Mouse (Mus musculus) heart, adult 2 months (tissue): Measurements from ENCODE around the gene 4931428F04Rik. TPM values are rescaled to one million over a fixed set of nuclear protein-coding genes. Genes with fewer than 3 reads are reported as not detected.
A peak's percentile ranks its signal among the peaks of the same experiment; 100 is the strongest.

Source experiments
- DNase-seq, 2 experiments: peaks; one replicate each; pipeline ENCODE4 v3.0.0; 2021
- H3K27ac ChIP-seq: fragments of 200-600 bp; 2 replicates; pipeline ENCODE4 v1.8.1; 2022
- H3K27me3 ChIP-seq: fragments of 200-500 bp; 2 replicates; pipeline ENCODE4 v1.6.1; 2012; ENCODE audit warnings: mild to moderate bottlenecking, low read length, inconsistent platforms, mixed read lengths; ENCODE audit not compliant: control insufficient read depth, insufficient read depth
- H3K36me3 ChIP-seq: fragments of 200-500 bp; 2 replicates; pipeline ENCODE4 v1.6.1; 2012; ENCODE audit warnings: low read length, inconsistent platforms; ENCODE audit not compliant: control insufficient read depth, insufficient read depth
- H3K4me1 ChIP-seq: fragments of 200-500 bp; 2 replicates; pipeline ENCODE4 v1.6.1; 2011; ENCODE audit warnings: low read length; ENCODE audit not compliant: control insufficient read depth, insufficient read depth
- H3K4me3 ChIP-seq: fragments of 200-600 bp; 2 replicates; pipeline ENCODE4 v1.8.1; 2022
- H3K79me2 ChIP-seq: fragments of 200-500 bp; replicated peaks from 2 replicates; pipeline ENCODE4 v1.6.1; 2012; ENCODE audit warnings: mild to moderate bottlenecking, inconsistent platforms, low read length, moderate library complexity, mixed read lengths; ENCODE audit not compliant: control insufficient read depth, insufficient read depth
- H3K9ac ChIP-seq: fragments of 200-500 bp; 2 replicates; pipeline ENCODE4 v1.6.1; 2012; ENCODE audit warnings: low read depth, mild to moderate bottlenecking, control low read depth, inconsistent platforms, low read length, mixed read lengths
- CTCF ChIP-seq: fragments of 200-600 bp; IDR thresholded peaks from 2 replicates; pipeline ENCODE4 v1.8.1; 2022; ENCODE audit warnings: antibody characterized with exemption, mild to moderate bottlenecking, moderate library complexity
- EP300 ChIP-seq: fragments of 200-500 bp; IDR thresholded peaks from 2 replicates; pipeline ENCODE4 v1.6.1; 2011; ENCODE audit warnings: low read depth, low read length, control low read depth; ENCODE audit not compliant: insufficient read depth
- POLR2A ChIP-seq: fragments of 200-500 bp; IDR thresholded peaks from 2 replicates; pipeline ENCODE4 v1.6.1; 2011; ENCODE audit warnings: mild to moderate bottlenecking, low read depth, low read length, control low read depth; ENCODE audit not compliant: insufficient read depth
- WGBS: fragments of 180-500 bp; shearing (Covaris S2); methylation state at CpG from one replicate; pipeline ENCODE4 v1.1.7; 2018; 5-methylcytosine and 5-hydroxymethylcytosine counted together
- intact Hi-C: fragments of 180-260 bp; cut with DNase I; formaldehyde crosslinking; loops from one replicate; pipeline ENCODE4 v1.15.1; 2025
- polyA plus RNA-seq: library from polyadenylated mRNA; depleted of rRNA; stranded (reverse); fragments of >200 nt; gene quantifications from 2 replicates; pipeline ENCODE4 v1.2.3, GENCODE M21; 2012
- total RNA-seq, 2 experiments: library from RNA; stranded (reverse); gene quantifications; 2 replicates each; pipeline ENCODE4 v1.2.3; 2021

4931428F04Rik gene
- total and polyA plus RNA-seq, 3 experiments = 1.1 to 2.1 (median 1.2) TPM

- TF ChIP-seq EP300 (no peak), POLR2A (no peak), CTCF (no peak)
- H3K9ac ChIP-seq = no peak overlapping the region
- no peaks in the 10 kb centered on the region for H3K4me1 ChIP-seq
- H3K4me3 ChIP-seq = no peak overlapping the region
- no peak for DNase-seq
- WGBS = 84% methylated on average over 3 of the region's 3 CpGs
- no peak overlapping the region for H3K27ac ChIP-seq
- no peaks in the 10 kb centered on the region for H3K36me3 ChIP-seq
- H3K27me3 ChIP-seq = no peaks in the 10 kb centered on the region
- H3K79me2 ChIP-seq = no peaks in the 10 kb centered on the region
- intact Hi-C loops = no loop called here
These were observed 9.1 kb downstream of the 4931428F04Rik start for GRCm38 (mm10) chr8:105280567-105280966.

- Histone ChIP-seq H3K27me3 (no peaks in the 10 kb centered on the region), H3K79me2 (no peaks in the 10 kb centered on the region), H3K4me3 (peak overlapping the region; percentile 16; the same call in 1 of the 2 replicates), H3K27ac (peak overlapping the region; percentile 52; the same call in 1 of the 2 replicates), H3K9ac (no peak overlapping the region), H3K36me3 (no peaks in the 10 kb centered on the region), H3K4me1 (peaks cover 2% of the 10 kb centered on the region; the same call in 1 of the 2 replicates)
- peak; percentile 80 to 88 for DNase-seq
- intact Hi-C loops = no loop called here
- 5% methylated on average over 28 of the region's 28 CpGs for WGBS
- 0 out of 2 replicates have a peak, but pooled peaks have one; percentile 12 for TF ChIP-seq POLR2A
- TF ChIP-seq CTCF = peak; percentile 52
- no peak for TF ChIP-seq EP300
These were observed 10.7 kb downstream of the 4931428F04Rik start for GRCm38 (mm10) chr8:105278911-105279334.

- no peaks in the 10 kb centered on the region for H3K79me2 ChIP-seq
- H3K27ac ChIP-seq = peak overlapping the region; percentile 52
- peak overlapping the region; percentile 43 for H3K4me3 ChIP-seq
- WGBS = 7% methylated on average over 30 of the region's 30 CpGs
- peaks cover 2% of the 10 kb centered on the region; the same call in 1 of the 2 replicates for H3K4me1 ChIP-seq
- intact Hi-C loops = no loop called here
- TF ChIP-seq POLR2A = peak; percentile 27; the same call in 1 of the 2 replicates
- TF ChIP-seq CTCF = no peak
- TF ChIP-seq EP300 = no peak
- H3K36me3 ChIP-seq = no peaks in the 10 kb centered on the region
- H3K27me3 ChIP-seq = no peaks in the 10 kb centered on the region
- peak; percentile 70 to 72 for DNase-seq
- peak overlapping the region; percentile 17 for H3K9ac ChIP-seq
These were observed 13.2 kb downstream of the 4931428F04Rik start for GRCm38 (mm10) chr8:105276292-105277120.

- intact Hi-C loops = no loop called here
- TF ChIP-seq EP300 = no peak
- no peak for TF ChIP-seq POLR2A
- TF ChIP-seq CTCF = no peak
- H3K27ac ChIP-seq = peak within 1 kb of the TSS; percentile 52
- H3K27me3 ChIP-seq = no peaks in the 10 kb centered on the region
- peak within 1 kb of the TSS; percentile 43 for H3K4me3 ChIP-seq
- peak within 1 kb of the TSS; percentile 17 for H3K9ac ChIP-seq
- no peaks in the 10 kb centered on the region for H3K36me3 ChIP-seq
- WGBS = 9% methylated on average over 10 of the region's 10 CpGs
- H3K79me2 ChIP-seq = no peaks in the 10 kb centered on the region
- peaks cover 2% of the 10 kb centered on the region; the same call in 1 of the 2 replicates for H3K4me1 ChIP-seq
- no peak for DNase-seq
These were observed 13.8 kb downstream of the 4931428F04Rik start, which contains the start of gene Nol3 for GRCm38 (mm10) chr8:105275840-105276239. Gene Nol3, plus strand, starts transcription at chr8:105276140.

- DNase-seq = no peak
- Histone ChIP-seq H3K4me1 (peaks cover 2% of the 10 kb centered on the region; the same call in 1 of the 2 replicates), H3K9ac (no peak overlapping the region), H3K27ac (no peak overlapping the region), H3K4me3 (no peak overlapping the region), H3K36me3 (no peaks in the 10 kb centered on the region), H3K27me3 (no peaks in the 10 kb centered on the region), H3K79me2 (no peaks in the 10 kb centered on the region)
- TF ChIP-seq CTCF = no peak
- no peak for TF ChIP-seq EP300
- TF ChIP-seq POLR2A = no peak
- intact Hi-C loops = no loop called here
- WGBS = 11% methylated on average over 11 of the region's 11 CpGs
These were observed 14.3 kb downstream of the 4931428F04Rik start for GRCm38 (mm10) chr8:105275387-105275786.

GRCm38 (mm10) chr8:105270916-105271186 is 18.8 kb downstream of the 4931428F04Rik start:
- DNase-seq = peak in 1 of 2 experiments; percentile 15
- 34% methylated on average over 11 of the region's 11 CpGs for WGBS
- H3K4me3 ChIP-seq = no peak overlapping the region
- H3K9ac ChIP-seq = no peak overlapping the region
- no peaks in the 10 kb centered on the region for H3K79me2 ChIP-seq
- H3K36me3 ChIP-seq = no peaks in the 10 kb centered on the region
- intact Hi-C loops = no loop called here
- no peak for TF ChIP-seq EP300
- TF ChIP-seq CTCF = no peak
- TF ChIP-seq POLR2A = no peak
- peaks cover 4% of the 10 kb centered on the region; the same call in 1 of the 2 replicates for H3K4me1 ChIP-seq
- no peaks in the 10 kb centered on the region for H3K27me3 ChIP-seq
- no peak overlapping the region for H3K27ac ChIP-seq
